Mouse (Mus musculus) intestine, postnatal 0 days (tissue): ENCODE results near the gene Ldhc. TPM values are rescaled to one million over a fixed set of nuclear protein-coding genes. Genes with fewer than 3 reads are reported as not detected.

Experiments
- ATAC-seq: fragments of 200-750 bp; cut with Nextera tagmentation; 2 replicates; pipeline ENCODE4 v1.8.0; 2017; ENCODE audit warnings: mild to moderate bottlenecking, moderate TSS enrichment, moderate library complexity
- H3K27ac ChIP-seq: fragments of 300-500 bp; sonication (generic); 2 replicates; pipeline ENCODE4 v1.5.1; 2014; ENCODE audit warnings: mild to moderate bottlenecking, low read depth, low read length, moderate library complexity
- H3K27me3 ChIP-seq: fragments of 300-500 bp; sonication (generic); replicated peaks from 2 replicates; pipeline ENCODE4 v1.6.1; 2014; ENCODE audit warnings: low read length, mixed read lengths; ENCODE audit not compliant: control insufficient read depth, insufficient read depth
- H3K36me3 ChIP-seq: fragments of 300-500 bp; sonication (generic); 2 replicates; pipeline ENCODE4 v1.6.1; 2014; ENCODE audit warnings: mild to moderate bottlenecking, moderate library complexity; ENCODE audit not compliant: control insufficient read depth, insufficient read depth
- H3K4me1 ChIP-seq: fragments of 300-500 bp; sonication (generic); replicated peaks from 2 replicates; pipeline ENCODE4 v1.6.1; 2014; ENCODE audit warnings: antibody characterized with exemption, low read length, mixed read lengths; ENCODE audit not compliant: control insufficient read depth, insufficient read depth
- H3K4me2 ChIP-seq: fragments of 300-500 bp; sonication (generic); replicated peaks from 2 replicates; pipeline ENCODE4 v1.6.1; 2014; ENCODE audit warnings: low read depth, mild to moderate bottlenecking, moderate library complexity
- H3K4me3 ChIP-seq: fragments of 300-500 bp; sonication (generic); 2 replicates; pipeline ENCODE4 v1.5.1; 2014; ENCODE audit warnings: low read depth, low read length
- H3K9ac ChIP-seq: fragments of 300-500 bp; sonication (generic); 2 replicates; pipeline ENCODE4 v1.6.1; 2014; ENCODE audit warnings: mild to moderate bottlenecking, low read depth, low read length
- H3K9me3 ChIP-seq: fragments of 300-500 bp; sonication (generic); 2 replicates; pipeline ENCODE4 v1.6.1; 2016; ENCODE audit warnings: mixed run types; ENCODE audit not compliant: control insufficient read depth
- CTCF ChIP-seq: sonication (generic); IDR thresholded peaks from 2 replicates; pipeline ENCODE4 v1.5.1; 2016; ENCODE audit warnings: low read depth, mild to moderate bottlenecking, control low read depth, antibody characterized with exemption, moderate library complexity
- WGBS: fragments of 180-500 bp; shearing (Covaris S2); extraction: QIAGEN DNeasy Blood & Tissue Kit; methylation state at CpG from one replicate; pipeline ENCODE4 v1.1.7; 2014; 5-methylcytosine and 5-hydroxymethylcytosine counted together
- polyA plus RNA-seq: library from polyadenylated mRNA; unstranded; fragments of >200 nt; fragmentation: Nextera tagmentation; extraction: Ambion mirVana; gene quantifications from 2 replicates; pipeline ENCODE4 v1.2.1, GENCODE M21; 2015

Gene Ldhc
- polyA plus RNA-seq, 1 experiment from 2014 or later: not detected

DNA sequence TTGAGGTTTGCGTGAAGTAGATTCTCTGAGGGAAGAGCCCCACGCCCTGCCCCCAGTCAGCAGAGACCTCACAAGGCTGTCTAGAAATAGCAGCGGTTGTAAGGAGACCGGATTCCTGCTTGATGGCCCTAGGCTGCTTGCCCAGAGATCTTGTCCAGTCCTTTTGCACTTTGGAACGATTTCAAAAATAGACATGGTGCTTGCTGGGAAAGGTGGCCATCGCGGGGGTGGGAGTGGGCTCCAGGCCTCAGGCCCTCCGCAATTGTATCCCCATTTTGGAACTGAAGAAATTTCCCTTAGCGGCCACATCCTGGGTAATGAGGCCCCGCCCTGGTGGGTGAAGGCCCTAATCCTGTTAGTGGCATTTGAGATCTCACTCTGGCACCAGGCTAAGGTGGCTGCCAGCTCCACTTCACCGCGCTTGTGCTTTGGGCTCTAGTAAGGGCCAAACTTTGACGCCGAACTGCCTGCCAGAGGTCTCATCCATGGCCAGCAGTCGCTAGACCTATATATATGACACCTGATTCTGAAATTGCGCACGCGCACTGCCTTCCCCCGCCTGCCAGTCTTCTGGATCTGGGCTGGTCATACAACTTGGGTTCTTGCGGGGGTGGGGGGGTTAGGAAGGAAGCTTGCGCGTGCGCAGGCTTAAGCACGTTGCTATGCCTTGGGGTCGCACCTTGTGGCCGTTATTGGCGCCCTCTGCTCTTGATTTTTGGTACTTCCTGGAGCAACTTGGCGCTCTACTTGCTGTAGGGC lies 14.3 kb upstream of the Ldhc start:
- peak; percentile 62 for ATAC-seq
- H3K4me3 ChIP-seq: peak overlapping the region; percentile 69
- WGBS: under 1% methylated on average over 28 of the region's 28 CpGs
- peak; percentile 67 for TF ChIP-seq CTCF
- H3K4me2 ChIP-seq: peak overlapping the region; percentile 88
- peak overlapping the region; percentile 88 for H3K27ac ChIP-seq
- H3K36me3 ChIP-seq: peaks cover 35% of the 10 kb centered on the region
- H3K9ac ChIP-seq: peak overlapping the region; percentile 75
- H3K27me3 ChIP-seq: no peaks in the 10 kb centered on the region
- no peaks in the 10 kb centered on the region for H3K9me3 ChIP-seq
- peaks cover 13% of the 10 kb centered on the region for H3K4me1 ChIP-seq

DNA sequence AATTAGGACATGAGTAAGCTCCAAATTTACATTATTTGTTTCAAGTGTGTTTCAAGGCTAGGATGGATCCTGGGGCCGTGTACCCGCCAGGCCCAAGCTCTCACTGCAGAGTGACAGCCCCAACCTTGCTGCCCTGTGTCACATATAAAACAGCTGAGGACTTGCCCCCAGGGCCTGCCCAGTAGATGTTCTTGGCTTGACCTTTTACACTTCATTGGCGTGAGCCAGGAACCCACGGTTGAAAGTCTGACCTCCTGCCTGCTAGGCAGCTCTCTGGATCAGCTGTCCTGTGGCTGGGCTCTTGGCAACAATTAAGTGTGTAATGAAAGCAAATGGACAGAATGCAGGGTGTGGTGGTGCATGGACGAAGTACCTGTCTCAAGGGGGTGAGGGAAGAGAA lies 11.7 kb upstream of the Ldhc start:
- Histone ChIP-seq H3K9ac (no peak overlapping the region), H3K9me3 (no peaks in the 10 kb centered on the region), H3K36me3 (peaks cover 61% of the 10 kb centered on the region), H3K4me2 (no peak overlapping the region), H3K27me3 (no peaks in the 10 kb centered on the region), H3K4me3 (no peak overlapping the region), H3K27ac (peak overlapping the region; percentile 62), H3K4me1 (peaks cover 9% of the 10 kb centered on the region)
- 71% methylated on average over 5 of the region's 5 CpGs for WGBS
- no peak for ATAC-seq
- TF ChIP-seq CTCF: no peak

DNA sequence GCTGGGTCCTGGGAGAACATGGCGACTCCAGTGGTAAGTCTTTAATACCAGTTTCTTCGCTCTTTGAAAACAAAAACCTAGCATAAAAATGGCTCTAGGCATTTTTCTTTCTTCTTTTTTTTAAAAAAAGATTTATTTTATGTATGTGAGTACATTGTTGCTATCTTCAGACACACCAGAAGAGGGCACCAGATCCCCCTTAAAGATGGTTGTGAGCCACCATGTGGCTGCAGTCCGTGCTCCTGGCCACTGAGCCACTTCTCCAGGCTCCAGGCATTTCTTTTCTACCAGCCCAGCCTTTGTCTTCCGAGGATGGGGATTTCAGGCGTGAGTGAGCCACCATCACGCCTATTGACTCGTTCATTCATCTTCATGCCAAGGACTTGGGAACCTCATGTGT lies 10.0 kb upstream of the Ldhc start:
- no peaks in the 10 kb centered on the region for H3K9me3 ChIP-seq
- 81% methylated on average over 7 of the region's 7 CpGs for WGBS
- no peak overlapping the region for H3K4me3 ChIP-seq
- H3K27me3 ChIP-seq: no peaks in the 10 kb centered on the region
- ATAC-seq: no peak
- no peak overlapping the region for H3K4me2 ChIP-seq
- peaks cover 78% of the 10 kb centered on the region for H3K36me3 ChIP-seq
- H3K9ac ChIP-seq: no peak overlapping the region
- no peak overlapping the region for H3K27ac ChIP-seq
- 0 out of 2 replicates have a peak, but pooled peaks cover 4% of the 10 kb centered on the region for H3K4me1 ChIP-seq
- peak; percentile 40 for TF ChIP-seq CTCF

DNA sequence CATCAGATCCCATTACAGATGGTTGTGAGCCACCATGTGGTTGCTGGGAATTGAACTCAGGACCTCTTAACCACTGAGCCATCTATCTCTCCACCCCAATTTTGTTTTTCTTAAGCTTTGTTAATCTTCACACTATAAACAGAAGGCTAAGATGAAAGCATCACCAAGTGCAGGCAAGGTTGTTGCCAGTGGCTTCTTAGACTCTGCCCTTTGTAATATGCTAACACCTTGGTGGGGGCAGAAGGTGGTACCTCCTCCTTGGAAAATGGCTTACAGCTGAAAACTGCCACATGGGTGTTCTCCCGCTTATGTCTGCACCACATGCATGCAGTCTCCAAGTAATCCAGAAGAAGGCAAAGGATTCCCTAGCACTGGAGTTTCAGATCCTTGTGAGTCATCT lies 8.3 kb upstream of the Ldhc start:
- no peaks in the 10 kb centered on the region for H3K27me3 ChIP-seq
- H3K9ac ChIP-seq: no peak overlapping the region
- H3K27ac ChIP-seq: no peak overlapping the region
- no peak overlapping the region for H3K4me3 ChIP-seq
- H3K4me2 ChIP-seq: no peak overlapping the region
- peaks cover 81% of the 10 kb centered on the region for H3K36me3 ChIP-seq
- no peak for ATAC-seq
- H3K9me3 ChIP-seq: no peaks in the 10 kb centered on the region
- no peaks in the 10 kb centered on the region for H3K4me1 ChIP-seq
- no peak for TF ChIP-seq CTCF
- 89% methylated on average over 1 of the region's 1 CpGs for WGBS

DNA sequence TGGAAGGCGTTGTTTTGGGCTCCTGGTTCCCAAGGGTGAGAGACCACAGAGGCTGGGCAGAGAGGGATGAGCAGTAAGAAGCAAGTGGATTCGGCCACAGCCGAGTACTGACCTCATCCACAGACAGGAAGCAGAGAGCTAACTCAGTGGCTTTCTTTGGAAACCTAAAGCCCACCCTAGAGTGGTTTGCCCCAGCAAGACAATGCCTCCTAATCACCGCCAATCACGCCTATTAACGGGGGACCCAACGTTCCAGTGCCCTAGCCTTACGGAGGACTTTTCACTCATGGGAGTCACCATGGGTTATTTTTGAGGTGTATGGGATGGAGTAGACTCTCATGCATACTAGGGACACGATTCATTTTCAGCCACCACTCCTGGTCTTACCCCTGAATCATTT lies 7.6 kb upstream of the Ldhc start:
- Histone ChIP-seq H3K9ac (no peak overlapping the region), H3K4me3 (no peak overlapping the region), H3K4me1 (no peaks in the 10 kb centered on the region), H3K9me3 (no peaks in the 10 kb centered on the region), H3K27me3 (no peaks in the 10 kb centered on the region), H3K36me3 (peaks cover 78% of the 10 kb centered on the region), H3K27ac (no peak overlapping the region), H3K4me2 (no peak overlapping the region)
- no peak for TF ChIP-seq CTCF
- no peak for ATAC-seq
- 92% methylated on average over 9 of the region's 9 CpGs for WGBS

DNA sequence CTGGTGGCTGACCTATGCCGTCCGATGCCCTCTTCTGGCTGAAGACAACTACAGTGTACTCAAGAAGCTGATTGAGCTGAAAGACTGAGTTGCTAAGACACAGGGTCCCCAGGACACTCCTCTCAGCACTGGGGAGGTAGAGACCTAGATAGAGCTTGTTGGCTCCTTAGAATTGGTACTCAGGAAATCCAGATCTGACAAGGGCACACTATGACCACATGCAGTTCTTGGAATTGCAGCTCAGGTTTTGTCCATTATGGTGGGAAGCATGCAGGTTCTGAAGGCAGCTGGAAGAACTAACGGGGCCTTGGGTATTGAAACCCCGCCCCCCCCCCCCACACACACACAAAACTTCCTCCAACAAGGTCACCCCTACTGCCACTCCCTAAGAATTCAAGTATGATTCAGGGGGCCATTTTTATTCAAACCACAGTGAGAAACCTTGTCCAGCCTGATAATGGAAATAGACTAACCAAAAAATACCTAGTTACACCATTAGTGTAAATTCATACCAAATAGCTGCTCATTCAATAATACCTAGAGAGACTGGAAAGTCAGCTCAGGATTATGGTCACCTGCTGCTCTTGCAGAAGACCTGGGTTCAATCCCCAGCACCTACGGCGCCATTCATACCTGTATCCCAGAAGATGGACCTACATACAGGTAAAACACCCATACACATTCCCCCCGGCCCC lies 5.0 kb upstream of the Ldhc start:
- Histone ChIP-seq H3K36me3 (peaks cover 53% of the 10 kb centered on the region), H3K9ac (no peak overlapping the region), H3K27ac (no peak overlapping the region), H3K4me2 (no peak overlapping the region), H3K9me3 (no peaks in the 10 kb centered on the region), H3K4me3 (no peak overlapping the region), H3K27me3 (no peaks in the 10 kb centered on the region), H3K4me1 (no peaks in the 10 kb centered on the region)
- no peak for ATAC-seq
- 68% methylated on average over 7 of the region's 7 CpGs for WGBS
- no peak for TF ChIP-seq CTCF
